Mouse (Mus musculus): ENCODE results near the gene Ppfibp2. TPM values are rescaled to one million over a fixed set of nuclear protein-coding genes. Genes with fewer than 3 reads are reported as not detected.
A peak's percentile ranks its signal among the peaks of the same experiment; 100 is the strongest.

Ppfibp2 gene
- total and polyA plus RNA-seq, 2 experiments, result 9.9 to 20.9 TPM

- H3K4me1 ChIP-seq (ENCODE audit: control insufficient read depth, insufficient read depth, low read length), result 0 out of 2 replicates have a peak, but pooled peaks cover 4% of the 10 kb centered on the region
- H3K36me3 ChIP-seq (ENCODE audit: control insufficient read depth, insufficient read depth, low read length), result peaks cover 4% of the 10 kb centered on the region
- TF ChIP-seq CTCF (IDR thresholded peaks at IDR 0.05; ENCODE audit: low read depth, low read length) (no peak), POLR2A (IDR thresholded peaks at IDR 0.05; ENCODE audit: extremely low read depth, insufficient read depth, low read length) (no peak)
- WGBS, result 67% methylated on average over 2 of the region's 2 CpGs
- no peak overlapping the region for H3K4me3 ChIP-seq (ENCODE audit: insufficient read depth, low read depth, low read length)
- no peaks in the 10 kb centered on the region for H3K27me3 ChIP-seq (ENCODE audit: control insufficient read depth, insufficient read depth, low read length)
- no peak overlapping the region for H3K27ac ChIP-seq (replicated peaks; ENCODE audit: insufficient read depth, low read depth, low read length)
- DNase-seq (ENCODE audit: extremely low read depth, low read depth, low spot score), result no peak
- H3K79me2 ChIP-seq (ENCODE audit: control insufficient read depth, insufficient read depth, low read length), result peaks cover 9% of the 10 kb centered on the region; the same call in 1 of the 2 replicates
- no peak overlapping the region for H3K9ac ChIP-seq (ENCODE audit: low read depth, low read length)
Observed at GRCm38 (mm10) chr7:107592641-107593040, 2.4 kb upstream of the Ppfibp2 start.

- Histone ChIP-seq H3K27me3 (ENCODE audit: control insufficient read depth, insufficient read depth, low read length) (no peaks in the 10 kb centered on the region), H3K79me2 (ENCODE audit: control insufficient read depth, insufficient read depth, low read length) (peaks cover 20% of the 10 kb centered on the region; the same call in 1 of the 2 replicates), H3K27ac (replicated peaks; ENCODE audit: insufficient read depth, low read depth, low read length) (peak overlapping the region; percentile 88), H3K36me3 (ENCODE audit: control insufficient read depth, insufficient read depth, low read length) (peaks cover 4% of the 10 kb centered on the region), H3K9ac (ENCODE audit: low read depth, low read length) (no peak overlapping the region), H3K4me1 (ENCODE audit: control insufficient read depth, insufficient read depth, low read length) (peaks cover 6% of the 10 kb centered on the region), H3K4me3 (ENCODE audit: insufficient read depth, low read depth, low read length) (no peak overlapping the region)
- DNase-seq (ENCODE audit: extremely low read depth, low read depth, low spot score), result no peak
- no peak for TF ChIP-seq CTCF (IDR thresholded peaks at IDR 0.05; ENCODE audit: low read depth, low read length)
- no peak for TF ChIP-seq POLR2A (IDR thresholded peaks at IDR 0.05; ENCODE audit: extremely low read depth, insufficient read depth, low read length)
- 52% methylated on average over 7 of the region's 7 CpGs for WGBS
Observed at GRCm38 (mm10) chr7:107593904-107594303, 1.1 kb upstream of the Ppfibp2 start.

- Histone ChIP-seq H3K4me3 (ENCODE audit: insufficient read depth, low read depth, low read length) (peak overlapping the region; percentile 66), H3K79me2 (ENCODE audit: control insufficient read depth, insufficient read depth, low read length) (peaks cover 20% of the 10 kb centered on the region; the same call in 1 of the 2 replicates), H3K36me3 (ENCODE audit: control insufficient read depth, insufficient read depth, low read length) (peaks cover 4% of the 10 kb centered on the region), H3K4me1 (ENCODE audit: control insufficient read depth, insufficient read depth, low read length) (peaks cover 6% of the 10 kb centered on the region), H3K27ac (replicated peaks; ENCODE audit: insufficient read depth, low read depth, low read length) (peak overlapping the region; percentile 88), H3K9ac (ENCODE audit: low read depth, low read length) (peak overlapping the region; percentile 59), H3K27me3 (ENCODE audit: control insufficient read depth, insufficient read depth, low read length) (no peaks in the 10 kb centered on the region)
- DNase-seq (ENCODE audit: extremely low read depth, low read depth, low spot score), result peak; percentile 65
- peak; percentile 49 for TF ChIP-seq CTCF (IDR thresholded peaks at IDR 0.05; ENCODE audit: low read depth, low read length)
- TF ChIP-seq POLR2A (IDR thresholded peaks at IDR 0.05; ENCODE audit: extremely low read depth, insufficient read depth, low read length), result no peak
- WGBS, result under 1% methylated on average over 16 of the region's 16 CpGs
Observed at GRCm38 (mm10) chr7:107594325-107594856, 616 bp upstream of the Ppfibp2 start.

GRCm38 (mm10) chr7:107595426-107595825 is 419 bp downstream of the Ppfibp2 start:
- Histone ChIP-seq H3K4me3 (ENCODE audit: insufficient read depth, low read depth, low read length) (peak overlapping the region; percentile 66), H3K27me3 (ENCODE audit: control insufficient read depth, insufficient read depth, low read length) (no peaks in the 10 kb centered on the region), H3K27ac (replicated peaks; ENCODE audit: insufficient read depth, low read depth, low read length) (peak overlapping the region; percentile 89), H3K9ac (ENCODE audit: low read depth, low read length) (peak overlapping the region; percentile 77), H3K36me3 (ENCODE audit: control insufficient read depth, insufficient read depth, low read length) (peaks cover under 1% of the 10 kb centered on the region), H3K4me1 (ENCODE audit: control insufficient read depth, insufficient read depth, low read length) (peaks cover 11% of the 10 kb centered on the region), H3K79me2 (ENCODE audit: control insufficient read depth, insufficient read depth, low read length) (peaks cover 25% of the 10 kb centered on the region; the same call in 1 of the 2 replicates)
- peak; percentile 70 for DNase-seq (ENCODE audit: extremely low read depth, low read depth, low spot score)
- WGBS, result 6% methylated on average over 13 of the region's 13 CpGs
- TF ChIP-seq CTCF (IDR thresholded peaks at IDR 0.05; ENCODE audit: low read depth, low read length), result no peak
- no peak for TF ChIP-seq POLR2A (IDR thresholded peaks at IDR 0.05; ENCODE audit: extremely low read depth, insufficient read depth, low read length)

GRCm38 (mm10) chr7:107596753-107597152 is 1.7 kb downstream of the Ppfibp2 start:
- peaks cover 16% of the 10 kb centered on the region for H3K4me1 ChIP-seq (ENCODE audit: control insufficient read depth, insufficient read depth, low read length)
- no peaks in the 10 kb centered on the region for H3K36me3 ChIP-seq (ENCODE audit: control insufficient read depth, insufficient read depth, low read length)
- H3K27me3 ChIP-seq (ENCODE audit: control insufficient read depth, insufficient read depth, low read length), result no peaks in the 10 kb centered on the region
- no peak for TF ChIP-seq CTCF (IDR thresholded peaks at IDR 0.05; ENCODE audit: low read depth, low read length)
- H3K9ac ChIP-seq (ENCODE audit: low read depth, low read length), result peak overlapping the region; percentile 61
- H3K79me2 ChIP-seq (ENCODE audit: control insufficient read depth, insufficient read depth, low read length), result peaks cover 27% of the 10 kb centered on the region; the same call in 1 of the 2 replicates
- H3K4me3 ChIP-seq (ENCODE audit: insufficient read depth, low read depth, low read length), result peak overlapping the region; percentile 66
- peak; percentile 90 for DNase-seq (ENCODE audit: extremely low read depth, low read depth, low spot score)
- H3K27ac ChIP-seq (replicated peaks; ENCODE audit: insufficient read depth, low read depth, low read length), result peak overlapping the region; percentile 96

- H3K4me3 ChIP-seq (ENCODE audit: insufficient read depth, low read depth, low read length), result no peak overlapping the region
- DNase-seq (ENCODE audit: extremely low read depth, low read depth, low spot score), result no peak
- H3K4me1 ChIP-seq (ENCODE audit: control insufficient read depth, insufficient read depth, low read length), result peaks cover 16% of the 10 kb centered on the region
- H3K9ac ChIP-seq (ENCODE audit: low read depth, low read length), result no peak overlapping the region
- peaks cover 38% of the 10 kb centered on the region for H3K79me2 ChIP-seq (ENCODE audit: control insufficient read depth, insufficient read depth, low read length)
- 0 out of 2 replicates have a peak, but pooled peaks cover 4% of the 10 kb centered on the region for H3K36me3 ChIP-seq (ENCODE audit: control insufficient read depth, insufficient read depth, low read length)
- 78% methylated on average over 3 of the region's 3 CpGs for WGBS
- TF ChIP-seq POLR2A (IDR thresholded peaks at IDR 0.05; ENCODE audit: extremely low read depth, insufficient read depth, low read length) (no peak), CTCF (IDR thresholded peaks at IDR 0.05; ENCODE audit: low read depth, low read length) (no peak)
- no peak overlapping the region for H3K27ac ChIP-seq (replicated peaks; ENCODE audit: insufficient read depth, low read depth, low read length)
- no peaks in the 10 kb centered on the region for H3K27me3 ChIP-seq (ENCODE audit: control insufficient read depth, insufficient read depth, low read length)
Observed at GRCm38 (mm10) chr7:107597956-107598355, 2.9 kb downstream of the Ppfibp2 start.
